Mouse (Mus musculus) thymus, postnatal 10 days (tissue): ENCODE measurements around the gene Pla1a.

ENCODE experiments used
- DNase-seq, 2 experiments: peaks; one replicate each; pipeline ENCODE4 v3.0.0; 2021; ENCODE audit warnings: low spot score in 2 of 2

The Pla1a gene

GRCm38 (mm10) chr16:38434295-38434795, 1.4 kb upstream of the Pla1a start:
- DNase-seq, result no peak

- no peak for DNase-seq
Observed at GRCm38 (mm10) chr16:38433514-38433913, 569 bp upstream of the Pla1a start.

- DNase-seq, result no peak
Observed at GRCm38 (mm10) chr16:38431446-38432185, 1.3 kb downstream of the Pla1a start.

- DNase-seq, result no peak
Observed at GRCm38 (mm10) chr16:38425799-38426198, 7.1 kb downstream of the Pla1a start.

GRCm38 (mm10) chr16:38425374-38425773, 7.6 kb downstream of the Pla1a start:
- DNase-seq, result no peak

GRCm38 (mm10) chr16:38414953-38415352, 18.0 kb downstream of the Pla1a start:
- no peak for DNase-seq

DNA sequence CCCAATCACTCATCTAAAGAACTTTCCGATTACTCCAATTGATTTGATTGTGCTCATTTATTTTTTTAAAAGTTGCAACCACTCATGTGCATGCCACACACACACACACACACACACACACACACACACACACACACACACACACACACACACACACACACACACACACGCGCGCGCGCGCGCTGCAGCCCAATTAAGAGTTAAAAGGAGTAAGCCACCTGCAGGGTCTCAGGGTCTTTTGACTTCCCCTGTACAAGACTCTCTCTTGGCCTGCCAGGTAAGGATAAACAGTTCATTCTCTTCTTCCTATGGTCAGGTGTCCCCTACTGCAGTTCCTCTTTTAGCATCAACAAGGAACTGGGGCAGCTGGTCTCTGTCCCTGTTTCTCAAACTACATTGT, 24.5 kb downstream of the Pla1a start:
- DNase-seq, result no peak

DNA sequence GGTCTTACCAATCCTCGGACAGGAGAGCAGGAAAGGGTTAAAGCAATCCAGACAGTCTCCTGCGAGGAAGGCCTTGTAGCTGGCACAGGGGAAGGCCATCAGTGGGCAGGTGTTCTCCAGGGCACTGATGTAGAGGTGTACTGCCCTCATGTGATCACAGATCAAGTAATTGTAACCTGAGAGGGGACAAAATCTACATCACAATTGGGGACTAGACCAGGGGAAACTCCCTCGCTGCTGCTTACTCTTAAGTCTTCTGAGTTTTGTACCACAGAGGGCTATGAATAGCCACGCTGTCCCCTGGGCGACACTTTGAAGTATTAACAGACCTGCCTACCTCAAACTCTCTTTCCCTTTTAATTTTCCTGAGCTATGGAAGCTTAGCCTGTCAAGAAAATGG, 25.4 kb downstream of the Pla1a start:
- DNase-seq, result no peak

GRCm38 (mm10) chr16:38406708-38407107, 26.2 kb downstream of the Pla1a start:
- DNase-seq, result no peak

- no peak for DNase-seq
Observed at GRCm38 (mm10) chr16:38406293-38406692, 26.7 kb downstream of the Pla1a start.

- peak; percentile 14 to 44 for DNase-seq
Observed at GRCm38 (mm10) chr16:38403639-38404038, 29.3 kb downstream of the Pla1a start.

DNA sequence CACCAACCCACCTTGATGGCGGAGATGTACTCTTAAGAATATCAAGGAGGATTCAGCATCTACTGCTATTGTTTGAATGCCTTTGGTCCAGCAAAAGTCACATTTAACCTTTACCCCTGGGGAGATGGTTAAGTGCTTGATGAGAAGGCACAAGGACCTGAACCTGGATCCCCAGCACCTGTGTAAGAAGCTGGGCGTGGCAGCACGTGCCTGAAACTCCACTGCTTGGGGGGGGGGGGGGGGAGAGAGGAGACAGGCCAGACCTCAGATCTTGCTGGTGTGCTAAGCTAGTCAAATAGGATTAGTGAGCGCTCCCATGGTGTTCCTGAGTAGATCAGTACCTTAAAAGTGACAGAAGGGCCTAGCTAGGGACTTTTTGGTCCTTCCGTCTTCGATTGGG, 31.5 kb downstream of the Pla1a start:
- no peak for DNase-seq

- DNase-seq, result no peak
Observed at GRCm38 (mm10) chr16:38400311-38400960, 32.5 kb downstream of the Pla1a start.

DNA sequence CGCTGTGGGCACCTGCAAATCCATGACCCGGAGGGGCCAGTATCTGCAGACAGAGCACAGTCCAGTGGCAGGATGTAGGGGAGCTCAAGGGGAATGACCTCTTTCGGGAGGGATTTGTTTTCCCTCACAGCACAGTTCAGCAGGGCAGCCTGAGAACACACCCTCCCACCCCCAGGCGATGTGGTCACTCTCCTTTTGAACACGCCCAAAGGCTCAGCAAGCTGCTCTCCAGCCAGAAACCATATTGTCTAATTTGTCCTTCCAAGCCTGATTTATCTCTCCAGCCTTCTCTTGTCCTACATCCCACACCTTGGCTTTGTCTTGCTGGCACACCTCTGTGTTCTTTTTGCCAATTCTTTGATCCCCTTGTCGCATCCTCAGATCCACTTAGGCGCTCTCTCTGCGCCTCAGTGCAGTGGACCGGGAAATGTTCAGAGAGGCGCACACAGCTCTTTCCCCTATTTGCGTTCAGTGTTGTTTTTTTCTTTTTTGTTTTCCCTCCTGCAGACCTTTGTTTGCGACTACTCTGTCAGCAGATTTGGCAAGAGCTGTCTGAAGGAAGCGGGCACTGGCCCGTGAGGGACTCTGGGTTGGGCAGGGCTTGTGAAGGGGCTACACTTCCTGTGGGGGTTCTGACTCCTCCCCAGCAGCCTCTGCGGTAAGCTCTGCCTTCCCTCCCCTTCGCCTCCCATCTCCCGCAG, 33.3 kb downstream of the Pla1a start:
- DNase-seq, result peak; percentile 35 to 51

DNA sequence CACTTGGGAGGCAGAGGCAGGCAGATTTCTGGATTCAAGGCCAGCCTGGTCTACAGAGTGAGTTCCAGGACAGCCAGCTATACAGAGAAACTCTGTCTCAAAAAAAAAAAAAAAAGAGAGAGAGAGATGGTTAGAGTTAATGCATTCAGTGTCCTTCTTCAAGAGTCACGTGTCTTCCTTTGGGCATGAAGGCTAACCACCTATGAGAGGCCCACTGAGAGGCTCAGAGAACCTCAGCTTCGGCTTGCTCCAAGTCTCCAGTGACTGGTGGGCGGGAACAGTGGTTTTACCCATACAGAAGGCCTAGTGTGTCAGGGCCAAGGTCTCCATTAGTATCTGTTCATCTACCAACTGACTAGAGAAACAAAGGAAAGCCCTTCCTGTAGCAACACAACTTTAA, 33.9 kb downstream of the Pla1a start:
- DNase-seq, result no peak

- no peak for DNase-seq
Observed at GRCm38 (mm10) chr16:38398266-38398665, 34.7 kb downstream of the Pla1a start.

- DNase-seq, result no peak
Observed at GRCm38 (mm10) chr16:38396155-38396554, 36.8 kb downstream of the Pla1a start.

DNA sequence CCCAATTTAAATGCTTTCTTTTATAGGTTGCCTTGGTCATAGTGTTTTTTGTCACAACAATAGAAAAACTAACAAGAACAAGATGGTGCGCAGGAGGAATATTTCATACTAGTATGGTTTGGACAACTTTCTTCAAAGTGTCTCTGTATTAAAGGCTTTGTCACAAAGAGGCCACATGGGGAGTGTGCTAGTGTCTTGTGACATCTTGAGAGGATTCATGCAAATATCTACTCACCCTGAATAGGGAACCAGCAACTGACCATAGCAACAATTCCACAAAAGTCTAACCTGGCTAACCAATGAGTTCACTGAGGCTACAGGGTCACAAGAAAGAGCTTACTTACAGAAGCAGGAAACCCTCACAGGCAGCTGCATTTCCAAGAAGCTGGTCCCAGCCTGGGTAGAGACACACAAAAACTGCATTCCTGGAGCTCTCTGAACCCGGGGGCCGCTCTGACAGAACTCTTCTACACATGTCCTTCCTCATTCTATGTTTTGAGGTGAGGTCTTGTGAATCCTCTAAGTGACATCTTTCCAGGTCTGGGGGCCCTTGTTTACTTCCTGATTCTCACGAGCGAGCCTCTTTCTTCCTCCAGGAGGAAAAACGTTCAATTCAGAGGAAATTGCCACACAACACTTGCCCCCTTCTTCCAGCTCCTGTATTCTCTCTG, 37.8 kb downstream of the Pla1a start:
- no peak for DNase-seq

DNA sequence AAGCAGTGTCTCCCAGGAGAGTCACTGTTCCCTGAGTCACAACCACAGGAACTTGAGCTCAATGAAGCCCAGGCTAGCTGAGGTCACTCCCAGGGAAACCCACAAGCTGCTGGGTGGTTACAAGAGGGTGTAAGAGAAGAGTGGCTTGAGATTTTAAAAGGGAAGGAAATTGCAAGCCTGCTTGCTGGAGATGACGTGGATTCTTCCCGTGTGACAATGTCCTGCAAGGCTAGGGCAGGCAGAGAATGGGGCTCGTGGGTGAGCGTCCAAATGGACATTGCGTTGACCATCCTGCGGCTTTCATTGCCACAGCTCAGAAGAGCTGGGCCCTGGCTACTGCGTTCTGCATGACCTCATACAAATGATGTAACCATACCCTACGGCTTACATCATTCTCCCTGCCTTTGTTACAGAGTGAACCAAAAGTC, 38.7 kb downstream of the Pla1a start:
- no peak for DNase-seq

- DNase-seq, result no peak
Observed at GRCm38 (mm10) chr16:38392126-38392894, 40.6 kb downstream of the Pla1a start.

GRCm38 (mm10) chr16:38390322-38390721, 42.6 kb downstream of the Pla1a start:
- no peak for DNase-seq
